26 mouse cellular contexts compared by ENCODE assay signal in genomic region chr5:150306497-150306896, GRCm38 (mm10).
DNase-seq lines count a peak whose midpoint lies in the region; ATAC-seq and TF ChIP-seq lines count a peak whose summit lies in the region.
"Had no signal": no experiment of that assay in that cellular context is flagged by ENCODE, and none has a peak within 500 bp of the region (broad histone marks: within the 10 kb centered on the region; RNA-seq: fewer than 3 reads in every experiment).

No protein-coding gene starts in this region.

- no peak for TF ChIP-seq CTCF in lung, adult 2 months (IDR thresholded peaks at IDR 0.05; ENCODE audit: insufficient read depth, low read length)

- peak overlapping the region; percentile 30 for H3K4me2 ChIP-seq in myocyte (ENCODE audit: low read depth)
- H3K4me2 ChIP-seq: heart, embryonic 12.5 days; hindbrain, embryonic 13.5 days; limb, embryonic 13.5 days; liver, embryonic 11.5 days; midbrain, embryonic 15.5 days; neural tube, embryonic 12.5 days had no signal

- H3K27me3 ChIP-seq in myocyte (ENCODE audit: control insufficient read depth, insufficient read depth, insufficient read length) = no peaks in the 10 kb centered on the region
- H3K27me3 ChIP-seq: heart, embryonic 12.5 days; hindbrain, embryonic 13.5 days; limb, embryonic 13.5 days; midbrain, embryonic 15.5 days; neural tube, embryonic 12.5 days had no signal

- no peaks in the 10 kb centered on the region for H3K79me2 ChIP-seq in myocyte (ENCODE audit: control insufficient read depth, insufficient read depth)

- no peak overlapping the region for H3K4me3 ChIP-seq in myocyte
- no peak overlapping the region for H3K4me3 ChIP-seq in lung, adult 2 months (replicated peaks; ENCODE audit: extremely low read depth, low read depth, low read length)
- H3K4me3 ChIP-seq: erythroblast, embryonic 14.5 days; heart, embryonic 12.5 days; hindbrain, embryonic 13.5 days; left cerebral cortex, adult 2 months; limb, embryonic 13.5 days; midbrain, embryonic 10.5 days; midbrain, embryonic 15.5 days; neural tube, embryonic 12.5 days had no signal

- no peaks in the 10 kb centered on the region for H3K4me1 ChIP-seq in lung, adult 2 months (ENCODE audit: control insufficient read depth, insufficient read depth, low read length)
- H3K4me1 ChIP-seq: hindbrain, embryonic 13.5 days; limb, embryonic 13.5 days; midbrain, embryonic 10.5 days; midbrain, embryonic 15.5 days; neural tube, embryonic 12.5 days had no signal

- 69% methylated on average over 5 of the region's 5 CpGs for WGBS in lung, adult 2 months

- ATAC-seq in common myeloid progenitor, adult 5-6 weeks (replicated peaks; ENCODE audit: low read depth, poor library complexity, severe bottlenecking) = peak; percentile 57
- ATAC-seq: forebrain, embryonic 16.5 days; intestine, embryonic 16.5 days; lung, postnatal 0 days; midbrain, embryonic 15.5 days had no signal

- TF ChIP-seq POLR2A in myocyte (IDR thresholded peaks at IDR 0.05; ENCODE audit: insufficient read length, low read depth) = no peak
- TF ChIP-seq POLR2A in lung, adult 2 months (IDR thresholded peaks at IDR 0.05; ENCODE audit: borderline replicate concordance, extremely low read depth, low read depth, low read length) = no peak

- no peaks in the 10 kb centered on the region for H3K36me3 ChIP-seq in myocyte (ENCODE audit: control insufficient read depth, insufficient read depth)
- H3K36me3 ChIP-seq: midbrain, embryonic 10.5 days had no signal

- H3ac ChIP-seq in myocyte (ENCODE audit: control insufficient read depth, insufficient read length) = no peak overlapping the region

- DNase-seq in A20 (ENCODE audit: low read depth, low spot score) = peak; percentile 79
- DNase-seq in B cell, adult 2 months = peak; percentile 55 to 62
- DNase-seq in retina, postnatal 1 day = no peak
- no peak for DNase-seq in right cerebral cortex, adult 18-20 months
- no peak for DNase-seq in lung, adult 2 months
- DNase-seq: adrenal gland, postnatal 14 days; cerebellum, adult 18-20 months; cerebellum, postnatal 10 days; gastrocnemius, postnatal 10 days; heart, postnatal 4 days; kidney, postnatal 25 days; thymus, postnatal 25 days had no signal

TF ChIP-seq in myocyte, 11 proteins besides CTCF, POLR2A, EP300 and RAD21:
- TF ChIP-seq REST (IDR thresholded peaks at IDR 0.05; ENCODE audit: insufficient read depth, insufficient read length) (no peak), SRF (IDR thresholded peaks at IDR 0.05; ENCODE audit: control insufficient read depth, insufficient read length, low read depth) (no peak), TCF12 (IDR thresholded peaks at IDR 0.05; ENCODE audit: insufficient read depth, poor library complexity, severe bottlenecking) (no peak), CEBPB (IDR thresholded peaks at IDR 0.05; ENCODE audit: insufficient read depth, poor library complexity, severe bottlenecking) (no peak), MYOG (IDR thresholded peaks at IDR 0.05; ENCODE audit: control insufficient read depth in 1 of 3, insufficient read depth in 1 of 3, insufficient read length in 2 of 3, low read depth in 2 of 3) (no peak), E2F4 (IDR thresholded peaks at IDR 0.05; ENCODE audit: insufficient read depth) (no peak), MAX (IDR thresholded peaks at IDR 0.05; ENCODE audit: low read depth) (no peak), USF1 (IDR thresholded peaks at IDR 0.05; ENCODE audit: low read depth) (no peak), POLR2AphosphoS2 (IDR thresholded peaks at IDR 0.05; ENCODE audit: insufficient read length, low read depth) (no peak), TCF3 (IDR thresholded peaks at IDR 0.05; ENCODE audit: insufficient read length, low read depth) (no peak), MYOD1 (IDR thresholded peaks at IDR 0.05; ENCODE audit: control insufficient read depth in 1 of 3, insufficient read length in 2 of 3, low read depth in 2 of 3) (no peak)

Comparison
In these comparisons a context has a peak if more than half of its experiments do, and no peak if none do; other contexts are left out.
1. DNase-seq: peak in A20 (single experiment) and B cell, adult 2 months (2 of 2); none in retina, postnatal 1 day (single experiment), right cerebral cortex, adult 18-20 months (single experiment) and lung, adult 2 months (single experiment).